Mouse (Mus musculus) ES-Bruce4 (cell line): ENCODE data around the gene 1700028J19Rik.

Experiments
- CTCF ChIP-seq: IDR thresholded peaks from one replicate; pipeline ENCODE4 v1.8.1; 2011; ENCODE audit warnings: low read depth, low read length
- POLR2A ChIP-seq: IDR thresholded peaks from one replicate; pipeline ENCODE4 v1.8.1; 2011; ENCODE audit warnings: low read length; ENCODE audit not compliant: insufficient read depth

DNA sequence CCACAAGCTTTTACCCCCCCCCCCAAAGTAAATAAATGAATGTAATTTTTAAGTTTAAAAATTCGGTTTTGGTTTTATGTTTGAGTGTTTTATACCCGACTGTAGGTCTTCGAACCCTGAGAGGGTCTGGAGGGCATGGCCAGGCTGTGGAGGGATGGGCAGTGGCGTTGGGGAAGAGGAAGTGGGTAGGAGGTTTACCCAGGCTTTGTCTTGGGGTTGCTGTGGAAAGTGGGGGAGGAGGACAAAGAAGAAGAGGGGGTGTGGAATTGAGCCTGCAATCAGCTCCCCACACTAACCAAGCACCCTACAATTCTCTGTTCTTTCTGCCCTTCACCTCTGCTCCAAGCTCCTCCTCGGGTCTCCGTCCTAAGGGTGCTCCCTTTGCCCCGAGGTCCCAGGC lies 26.1 kb upstream of the 1700028J19Rik start:
- TF ChIP-seq POLR2A (no peak), CTCF (no peak)
